Mouse (Mus musculus) left cerebral cortex, postnatal 25 days (tissue): Measurements from ENCODE around the gene Carns1. TPM values are rescaled to one million over a fixed set of nuclear protein-coding genes. Genes with fewer than 3 reads are reported as not detected.

Experiments used
- DNase-seq, 2 experiments: peaks; one replicate each; pipeline ENCODE4 v3.0.0; 2022; ENCODE audit warnings: low spot score in 2 of 2, mixed read lengths in 1 of 2
- intact Hi-C: fragments of 180-260 bp; cut with DNase I; formaldehyde crosslinking; loops from one replicate; pipeline ENCODE4 v1.15.1; 2025
- total RNA-seq, 2 experiments: library from RNA; stranded (reverse); gene quantifications; 2 replicates each; pipeline ENCODE4 v1.2.3; 2021

Gene Carns1
- total RNA-seq, 2 experiments from 2014 or later = 6.6 to 8.7 TPM

GRCm38 (mm10) chr19:4154437-4155222, 20.6 kb downstream of the Carns1 start:
- no peak for DNase-seq
- intact Hi-C loops = no loop called here

DNA sequence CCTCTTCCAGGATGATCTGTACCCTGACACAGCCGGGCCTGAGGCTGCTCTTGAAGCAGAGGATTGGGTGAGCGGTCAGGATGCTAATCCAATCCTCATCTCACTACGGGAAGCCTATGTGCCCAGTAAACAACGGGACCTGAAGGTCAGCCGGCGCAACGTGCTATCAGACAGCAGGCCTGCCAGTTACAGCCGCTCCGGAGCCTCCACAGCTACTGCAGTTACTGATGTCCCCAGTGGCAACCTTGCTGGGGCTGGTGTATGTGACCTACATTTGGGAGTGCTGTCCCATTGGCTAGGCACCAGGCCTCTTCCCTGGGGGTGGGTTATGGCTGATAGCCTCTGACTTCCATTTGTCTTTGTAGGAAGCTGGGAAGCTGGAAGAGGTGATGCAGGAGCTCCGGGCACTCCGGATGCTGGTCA, 22.0 kb downstream of the Carns1 start, which contains the start of gene Ptprcap:
Gene Ptprcap, plus strand, starts transcription at position 373 of the 423 bp plus-strand sequence.
- DNase-seq = no peak
- intact Hi-C loops = no loop called here

DNA sequence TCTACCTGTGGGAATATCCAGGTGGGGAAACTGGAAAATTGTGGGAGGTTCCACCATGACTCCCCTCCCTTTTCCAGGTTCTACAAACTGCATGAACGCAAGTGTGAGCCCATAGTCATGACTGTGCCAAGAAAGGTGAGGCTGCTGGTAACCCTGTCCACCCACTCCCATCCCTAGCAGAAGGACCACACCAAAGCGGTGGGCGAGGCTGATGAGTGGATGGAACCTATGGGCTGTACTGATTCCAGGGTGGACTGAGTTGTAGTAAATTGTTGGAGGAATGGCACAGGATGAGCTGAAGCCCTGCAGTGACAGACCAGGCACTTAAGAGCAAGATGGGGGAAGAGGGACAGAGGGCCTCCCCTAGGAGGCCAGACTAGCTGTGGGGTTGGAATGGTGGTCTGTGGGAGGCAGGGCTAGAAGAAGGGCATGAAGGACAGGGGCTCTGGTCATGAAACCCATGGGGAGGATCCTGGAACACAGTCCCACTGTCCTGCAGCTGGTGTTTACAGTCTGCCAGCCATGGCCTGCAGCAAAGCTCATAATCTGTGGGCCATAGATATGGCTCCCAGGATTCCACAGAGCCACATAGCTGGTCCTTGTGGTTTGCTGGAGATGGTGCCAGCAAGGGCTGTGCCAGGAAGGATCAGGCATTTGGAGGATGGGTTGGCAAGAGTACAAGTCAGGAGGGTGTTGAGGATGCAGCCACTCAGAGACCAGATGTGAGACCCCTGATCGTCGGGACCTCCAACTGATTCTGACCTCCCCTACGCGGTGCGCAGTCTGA, 22.6 kb downstream of the Carns1 start:
- no peak for DNase-seq
- intact Hi-C loops = no loop called here

DNA sequence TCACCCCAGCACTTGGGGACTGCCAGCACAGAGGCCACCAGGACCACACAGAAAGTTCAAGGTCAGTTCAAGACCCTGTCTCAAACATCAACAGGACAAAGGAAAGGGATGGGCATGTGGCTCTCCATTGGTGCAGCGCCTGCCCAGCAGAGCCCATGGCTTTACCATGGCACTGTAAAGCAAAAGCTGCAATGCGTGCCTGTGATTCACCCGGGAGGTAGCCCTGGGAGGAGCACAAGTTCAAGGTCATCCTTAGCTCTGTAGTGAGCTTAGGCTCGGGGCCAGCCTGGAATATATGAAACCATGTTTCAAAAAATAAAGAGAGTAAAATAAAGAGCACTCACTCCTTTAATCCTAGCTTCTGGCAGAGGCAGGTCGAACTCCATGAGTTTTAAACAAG, 23.4 kb downstream of the Carns1 start:
- intact Hi-C loops = no loop called here
- no peak for DNase-seq

DNA sequence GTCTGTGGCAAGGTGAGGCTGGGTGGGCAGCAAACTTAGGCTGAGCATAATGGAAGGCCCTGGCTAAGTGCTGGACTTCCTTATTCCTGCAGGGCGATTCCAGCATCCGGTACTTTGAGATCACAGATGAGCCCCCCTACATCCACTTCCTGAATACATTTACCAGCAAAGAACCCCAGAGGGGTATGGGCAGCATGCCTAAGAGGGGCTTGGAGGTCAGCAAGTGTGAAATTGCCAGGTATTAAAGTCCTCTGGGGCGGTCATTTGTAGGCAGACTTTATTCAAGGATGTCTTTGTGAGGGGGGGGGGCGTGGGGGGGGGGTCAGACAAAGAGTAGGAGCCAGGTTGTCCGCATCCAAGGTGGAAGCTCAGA, 23.8 kb downstream of the Carns1 start:
- intact Hi-C loops = no loop called here
- DNase-seq = no peak

- no peak for DNase-seq
- intact Hi-C loops = no loop called here
These were observed 24.5 kb downstream of the Carns1 start for GRCm38 (mm10) chr19:4150567-4151487.

DNA sequence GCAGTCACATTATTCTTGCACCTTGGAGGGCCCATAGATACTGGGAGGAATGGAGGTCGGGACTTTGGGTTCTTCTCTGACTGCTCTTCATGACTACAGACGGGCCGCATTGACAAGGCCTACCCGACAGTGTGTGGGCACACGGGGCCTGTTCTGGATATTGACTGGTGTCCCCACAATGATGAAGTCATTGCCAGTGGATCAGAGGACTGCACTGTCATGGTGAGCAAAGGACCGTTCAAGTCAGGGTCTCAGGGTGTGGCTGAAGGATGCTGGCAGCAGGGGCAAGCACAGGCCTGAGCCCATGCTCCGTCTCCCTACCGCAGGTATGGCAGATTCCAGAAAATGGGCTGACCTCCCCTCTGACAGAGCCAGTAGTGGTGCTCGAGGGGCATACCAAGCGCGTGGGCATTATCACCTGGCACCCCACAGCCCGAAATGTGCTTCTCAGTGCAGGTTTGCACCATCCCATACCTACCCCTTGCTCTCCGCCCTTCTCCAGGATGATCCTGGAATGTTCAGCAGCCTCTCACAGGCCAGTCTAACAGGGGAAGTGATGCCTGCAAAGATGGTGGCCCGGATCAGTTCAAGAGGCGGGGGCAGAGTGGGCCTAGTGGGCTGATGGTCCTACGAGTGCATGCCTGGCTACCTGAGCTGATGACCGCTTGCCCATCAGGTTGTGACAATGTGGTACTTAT, 25.4 kb downstream of the Carns1 start:
- intact Hi-C loops = no loop called here

GRCm38 (mm10) chr19:4149283-4149682, 26.0 kb downstream of the Carns1 start:
- no peak for DNase-seq
- intact Hi-C loops = no loop called here

More for the DNA sequence above, 25.4 kb downstream of the Carns1 start:
- no peak for DNase-seq

DNA sequence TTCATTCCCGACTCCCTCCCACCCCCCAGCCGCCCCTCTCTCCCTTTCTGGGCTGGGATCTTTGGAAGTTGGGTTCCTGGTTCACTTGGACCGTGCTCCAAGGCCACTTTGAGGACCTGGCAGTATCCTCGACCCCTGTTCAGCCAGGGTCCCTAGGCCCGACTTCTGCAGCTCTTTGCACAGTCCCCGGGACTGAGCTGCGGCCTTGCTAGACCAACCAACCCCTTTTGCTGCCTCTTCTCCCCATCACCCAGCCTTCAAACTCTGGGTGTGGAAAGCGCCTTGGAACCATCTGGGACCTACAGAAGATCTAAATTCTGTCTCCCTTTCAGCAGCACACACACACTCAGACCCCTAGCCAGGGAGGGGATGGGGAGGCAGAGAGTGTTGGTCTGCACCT, 26.5 kb downstream of the Carns1 start:
- intact Hi-C loops = no loop called here
- DNase-seq = no peak

DNA sequence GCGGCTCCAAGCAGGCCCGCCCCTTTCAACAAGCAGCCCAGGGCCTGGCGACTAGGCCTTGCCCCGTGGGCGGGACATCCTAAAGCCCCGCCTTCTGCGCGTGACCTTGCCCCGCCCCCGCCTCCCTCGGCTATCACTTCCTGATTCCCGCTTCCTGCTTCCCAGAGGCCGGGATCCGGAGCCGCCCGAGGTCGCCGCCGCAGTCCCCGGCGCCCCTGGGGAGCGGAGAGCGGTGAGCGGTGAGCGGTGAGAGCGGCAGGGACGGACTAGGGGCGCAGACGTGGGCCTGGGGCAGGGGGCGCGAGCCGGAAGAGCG, 26.8 kb downstream of the Carns1 start, which contains the start of gene Coro1b:
Gene Coro1b, plus strand, starts transcription at position 129 of the 316 bp plus-strand sequence.
- DNase-seq = peak; percentile 92 to 96
- intact Hi-C loops = no loop called here

DNA sequence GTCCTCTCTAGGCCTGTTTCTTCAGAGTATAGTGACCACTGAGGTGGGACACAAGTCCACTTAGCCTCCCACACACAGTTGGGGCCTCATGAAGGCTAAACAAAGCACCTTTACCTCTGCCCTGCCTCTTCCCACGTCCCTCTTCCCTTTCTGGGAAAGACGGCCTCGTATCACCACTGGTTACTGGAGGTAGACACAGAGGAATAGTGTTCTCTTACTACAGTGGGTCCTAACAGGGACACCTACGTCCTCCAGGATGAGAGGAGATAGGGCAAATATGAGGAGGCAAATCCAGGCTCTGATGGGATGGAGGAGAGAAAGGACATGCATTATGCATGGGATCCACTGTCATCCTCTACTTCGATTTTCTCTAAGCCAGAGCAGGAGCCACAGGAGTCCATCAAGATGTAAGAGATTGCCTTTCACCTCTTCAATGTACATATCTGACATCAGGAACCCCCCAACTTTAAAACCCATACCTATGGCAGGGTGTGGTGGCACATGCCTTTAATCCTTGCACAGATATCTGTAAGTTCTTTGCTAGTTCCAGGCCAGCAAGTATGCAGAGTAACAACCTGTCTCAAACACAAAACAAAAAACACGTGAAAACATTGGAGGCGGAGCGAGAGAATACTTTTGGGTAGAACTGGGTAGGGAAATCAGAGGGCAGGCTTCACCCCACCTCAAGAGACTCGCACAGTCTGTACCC, 27.3 kb downstream of the Carns1 start:
- intact Hi-C loops = loop anchor here (2.0 kb wide), 1 partner anchor 17 kb away; no protein-coding TSS in a partner anchor
- no peak for DNase-seq

- no peak for DNase-seq
- intact Hi-C loops = loop anchor here (2.0 kb wide), 1 partner anchor 16 kb away; no protein-coding TSS in a partner anchor
These were observed 28.3 kb downstream of the Carns1 start for GRCm38 (mm10) chr19:4147022-4147405.

- no peak for DNase-seq
- intact Hi-C loops = loop anchor here (2.0 kb wide), 1 partner anchor 16 kb away; no protein-coding TSS in a partner anchor
These were observed 28.8 kb downstream of the Carns1 start for GRCm38 (mm10) chr19:4146366-4147021.

DNA sequence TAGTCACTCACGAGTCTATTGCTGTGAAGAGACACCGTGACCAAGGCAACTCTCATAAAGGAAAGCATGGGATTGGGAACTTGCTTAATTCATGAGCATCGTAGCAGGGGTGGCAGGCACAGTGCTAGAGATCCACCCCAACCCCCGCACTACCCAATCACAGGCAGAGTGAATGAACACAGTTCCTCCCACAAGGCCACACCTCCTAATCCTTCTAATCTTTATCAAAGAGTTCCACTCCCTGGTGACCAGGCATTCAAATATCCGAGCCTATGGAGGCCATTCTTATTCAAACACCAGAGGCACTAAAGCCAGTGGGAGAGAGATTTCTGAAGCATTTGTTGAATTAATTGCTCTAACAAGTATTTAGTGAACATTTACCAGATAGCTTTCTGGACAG, 29.3 kb downstream of the Carns1 start:
- intact Hi-C loops = loop anchor here (2.0 kb wide), 1 partner anchor 15 kb away; no protein-coding TSS in a partner anchor
- no peak for DNase-seq

DNA sequence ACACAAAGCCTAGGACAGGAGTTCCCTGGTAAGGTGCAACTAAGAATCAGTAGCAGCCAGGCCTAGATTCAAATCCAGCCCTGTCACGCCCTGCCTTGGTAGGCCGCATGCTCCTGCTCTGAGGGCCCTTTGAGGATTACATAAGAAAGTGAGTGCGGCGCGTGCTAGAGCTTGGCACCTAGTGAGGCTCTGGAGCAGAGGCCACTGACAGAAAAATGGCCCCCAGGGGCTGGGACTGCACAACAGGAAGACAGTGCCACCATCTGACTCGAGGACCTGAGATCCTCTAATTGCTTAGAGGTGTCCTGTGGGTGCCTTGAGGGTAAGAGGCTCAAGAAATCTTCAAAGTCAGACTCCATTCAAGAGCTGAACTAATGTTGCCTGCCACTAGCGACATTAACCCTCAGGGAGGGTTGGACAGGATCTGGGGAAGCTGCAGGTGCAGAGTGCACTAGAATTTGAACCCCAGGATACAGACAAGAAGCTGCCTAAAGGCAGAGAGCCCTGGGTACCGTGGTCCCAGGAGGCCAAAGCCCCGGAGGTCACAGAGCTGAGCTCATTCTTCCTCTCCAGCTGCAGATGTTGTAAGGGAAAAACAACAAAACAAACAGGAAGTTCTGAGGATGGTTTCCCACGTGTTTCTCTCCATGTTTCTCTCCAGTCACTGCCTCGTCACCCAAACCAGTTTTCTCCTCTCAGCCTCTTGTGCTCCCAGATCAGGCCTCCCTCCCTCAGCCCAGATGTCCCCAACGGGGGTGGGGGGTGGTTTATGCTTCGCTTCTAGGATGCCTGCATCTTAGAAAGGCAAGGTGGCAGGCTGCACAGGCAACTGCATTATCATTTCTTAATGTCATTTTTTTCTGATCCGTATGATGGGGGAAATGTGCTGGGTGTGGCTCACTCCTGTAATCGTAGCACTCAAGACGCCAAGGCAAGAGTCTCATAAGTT, 30.5 kb downstream of the Carns1 start:
- intact Hi-C loops = no loop called here
- DNase-seq = no peak

DNA sequence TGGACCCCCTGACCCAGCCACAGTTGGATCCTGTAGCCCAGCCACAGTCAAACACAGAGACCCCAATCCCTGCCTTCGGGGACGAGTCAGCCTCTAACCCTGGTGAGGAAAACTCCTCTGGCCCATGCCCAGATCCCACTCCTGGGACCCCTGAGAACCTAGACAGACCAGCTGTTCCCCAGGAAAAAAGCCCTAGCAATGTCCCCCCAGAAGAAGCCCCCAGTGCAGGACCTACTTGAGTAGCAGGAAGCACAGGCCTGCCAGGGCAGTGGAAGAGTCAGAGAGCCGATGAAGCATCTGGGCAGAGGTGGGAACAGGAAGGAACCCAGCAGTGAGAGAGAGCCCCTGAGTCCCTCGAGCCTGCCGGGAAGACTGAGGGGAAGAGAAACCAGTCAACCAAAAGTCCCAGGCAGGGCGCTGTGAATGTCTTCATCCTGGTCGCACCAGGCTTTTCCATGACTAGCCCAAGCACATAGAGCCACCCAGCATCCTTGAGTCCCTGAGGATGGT, 31.5 kb downstream of the Carns1 start, which contains the start of gene Cabp4:
Gene Cabp4, minus strand, starts transcription at position 275 of the 510 bp plus-strand sequence.
- intact Hi-C loops = no loop called here
- DNase-seq = no peak
